Mouse (Mus musculus): ENCODE measurements at regions not wholly inside any gene's neighbourhood (a gene's known extent, or its start where the extent isn't known, plus 50 kb on each side); places are given as distances from the start of the nearest gene placed in this dataset.

DNA sequence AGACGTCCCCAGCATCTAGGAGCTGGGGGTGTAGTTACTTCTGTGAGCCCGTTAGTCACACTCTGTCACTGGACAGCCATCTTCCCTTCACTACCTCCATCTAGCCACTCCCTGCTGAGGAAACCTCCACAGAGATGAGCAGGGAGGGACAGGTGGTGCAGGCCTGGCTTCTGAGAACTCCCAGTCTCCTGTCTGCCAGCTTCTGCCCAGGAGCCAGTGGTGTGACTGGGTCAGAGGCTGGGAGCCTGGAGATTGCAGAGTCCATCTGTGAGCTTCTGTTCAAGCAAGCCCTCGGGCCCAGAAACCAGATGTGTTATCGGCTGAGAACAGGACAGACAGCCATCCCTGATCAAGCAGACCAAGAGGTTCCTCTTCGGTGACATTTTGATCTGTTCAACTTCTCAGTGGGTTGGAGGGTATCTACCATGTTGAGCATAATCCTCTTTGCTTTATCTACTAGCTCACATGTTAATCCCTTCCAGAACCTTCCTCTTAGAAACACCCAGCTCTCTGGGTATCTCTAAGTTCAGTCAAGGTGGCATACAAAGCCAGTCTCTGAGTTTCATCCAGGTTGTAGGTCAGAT is 100.3 kb upstream of the Tle3 start:
- TF ChIP-seq CTCF (IDR thresholded peaks at IDR 0.05; ENCODE audit: borderline replicate concordance, insufficient read depth, low read length) (no peak), POLR2A (IDR thresholded peaks at IDR 0.05; ENCODE audit: low read depth, low read length) (no peak)

Measured in embryonic fibroblast, embryonic 13.5 days (primary cell).